Mouse (Mus musculus): ENCODE data around the gene Gm853.
"Not testable (repeated sequence)": the region's sequence is repeated elsewhere in the genome, so short reads cannot be mapped to it uniquely, and the experiment has no call there.

Gm853 gene

DNA sequence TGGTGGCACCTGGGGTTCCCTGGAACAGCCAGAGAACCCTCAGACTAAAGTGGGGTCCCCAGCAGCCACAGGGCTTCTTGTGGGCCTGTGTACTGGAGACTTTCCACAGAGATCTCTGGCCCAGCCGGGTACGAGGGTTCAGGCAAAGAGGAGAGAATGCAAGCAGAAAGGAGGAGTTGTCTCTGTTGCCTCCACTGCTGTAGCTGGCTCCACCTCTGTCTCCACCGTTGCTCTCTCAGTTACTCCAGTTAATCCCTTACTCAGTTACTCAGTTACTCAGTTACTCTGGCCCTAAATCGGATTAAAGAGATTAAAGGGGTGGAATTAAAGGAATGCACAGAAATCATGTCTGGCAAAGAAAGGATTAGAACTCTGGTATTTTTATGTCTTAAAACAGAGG is at the start of gene Gm853:
TSS of gene Gm853 (minus strand) at position 223 of the 400 bp plus-strand sequence.
- DNase-seq (ENCODE audit: extremely low read depth, low read depth): no peak

DNA sequence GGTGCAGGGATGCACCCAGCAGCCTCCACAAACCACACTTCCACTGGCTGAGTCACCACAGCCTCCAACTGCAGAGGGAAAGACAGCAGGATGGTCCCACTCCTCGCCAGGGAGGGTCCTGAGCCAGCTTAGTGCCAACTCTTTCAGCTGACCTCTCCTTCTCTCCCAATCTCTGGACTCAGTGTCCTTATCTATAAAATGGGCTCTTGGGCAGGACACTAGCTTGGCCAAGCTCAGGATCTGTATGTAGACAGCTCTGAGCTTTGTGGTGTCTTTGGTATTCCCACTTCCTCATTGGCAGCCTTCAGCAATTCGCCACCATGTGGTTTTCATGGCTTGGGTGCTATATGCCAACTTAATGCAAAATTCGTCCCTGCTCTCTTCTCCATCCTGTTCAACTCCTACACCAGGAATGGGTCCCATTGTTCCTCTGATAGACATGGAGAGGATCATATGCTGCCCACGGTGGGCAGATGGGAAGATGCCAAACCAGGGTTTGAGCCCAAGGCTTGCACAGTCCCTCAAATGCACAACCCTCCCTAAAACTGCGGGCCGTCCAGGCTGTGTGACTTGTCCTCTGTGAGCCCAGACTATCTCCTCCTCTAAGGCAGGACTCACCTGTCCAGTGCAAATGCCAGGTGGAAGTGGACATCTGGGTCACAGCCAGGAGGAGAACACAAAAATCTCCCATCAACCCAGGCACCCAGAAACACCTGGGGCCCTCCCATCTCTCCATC is 48.6 kb upstream of the Gm853 start:
- DNase-seq (ENCODE audit: extremely low read depth, low read depth): no peak

DNA sequence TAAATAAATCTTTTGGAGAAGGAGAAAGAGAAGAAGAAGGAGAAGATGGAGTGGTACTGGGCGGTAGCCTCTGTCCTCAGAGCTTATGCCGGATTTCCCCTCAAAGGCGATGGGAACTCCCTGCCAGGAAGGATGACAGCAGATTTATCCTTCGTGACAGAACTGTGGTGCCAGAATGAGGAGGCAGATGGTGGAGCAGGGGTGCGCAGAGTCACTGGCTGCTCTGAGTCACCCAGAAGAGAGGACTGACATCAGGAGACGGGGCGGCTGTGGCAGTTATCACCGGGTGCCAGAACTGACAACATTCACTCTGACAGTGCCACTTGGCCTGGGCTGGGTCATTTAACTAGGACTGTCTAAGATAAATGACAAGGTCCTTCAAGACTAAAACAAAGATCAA is 47.9 kb upstream of the Gm853 start:
- DNase-seq (ENCODE audit: extremely low read depth, low read depth): no peak

DNA sequence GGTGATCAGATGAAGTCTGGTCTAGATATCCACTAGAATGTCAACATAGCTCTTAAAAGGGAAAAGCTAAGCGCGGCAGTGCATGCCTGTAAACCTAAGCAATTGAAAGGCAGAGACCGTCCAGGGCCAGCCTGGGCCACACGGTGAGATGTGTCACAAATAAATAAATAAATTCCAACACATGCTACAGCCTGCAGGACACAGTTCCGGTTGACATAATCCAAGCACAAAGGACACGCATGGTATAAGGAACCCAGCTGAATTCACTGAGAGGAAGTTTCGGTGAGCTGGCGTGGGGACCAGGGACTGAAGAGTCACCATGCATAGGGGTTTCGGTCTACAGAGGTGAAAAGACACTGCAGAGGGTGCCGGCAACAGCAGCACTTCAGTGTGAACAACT is 46.5 kb upstream of the Gm853 start:
- DNase-seq (ENCODE audit: extremely low read depth, low read depth): no peak

DNA sequence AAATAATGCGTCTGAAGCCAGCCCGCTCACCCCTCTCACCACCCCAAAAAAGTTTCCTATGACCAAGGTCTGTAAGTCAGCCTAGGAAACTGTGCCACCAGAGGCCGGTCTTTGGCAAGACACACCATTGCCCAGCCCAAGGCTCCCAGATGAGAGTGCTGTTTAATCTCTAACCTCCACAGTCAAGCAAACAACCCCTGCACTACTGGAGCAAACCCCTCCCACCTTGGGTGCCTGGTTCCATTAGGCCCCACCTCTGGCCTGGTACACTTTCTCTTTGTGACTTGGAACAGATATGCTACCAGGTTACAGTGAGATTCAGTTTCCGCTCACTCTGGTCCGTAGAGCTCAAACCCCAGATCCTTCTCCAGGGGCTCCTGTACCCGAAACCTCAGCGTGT is 44.9 kb upstream of the Gm853 start:
- DNase-seq (ENCODE audit: extremely low read depth, low read depth): no peak

DNA sequence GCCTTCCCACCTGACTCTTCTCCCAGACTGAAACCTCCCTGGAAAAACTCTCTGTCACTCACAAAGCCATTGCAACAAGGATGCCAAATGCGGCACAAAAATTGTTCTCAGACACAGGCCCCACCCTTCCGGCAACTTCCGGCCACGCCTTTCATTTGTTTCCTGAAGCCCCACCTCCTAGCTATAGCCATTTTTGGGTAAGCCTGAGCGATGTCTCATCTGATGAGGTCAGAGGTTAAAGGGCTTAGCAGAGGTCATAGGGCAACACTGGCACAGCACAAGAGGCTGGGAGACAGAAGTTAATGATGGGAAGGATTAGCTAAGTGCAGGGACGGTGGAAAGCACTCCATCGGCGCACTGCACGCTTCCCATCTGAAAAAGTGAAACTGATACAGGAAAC is 44.4 kb upstream of the Gm853 start:
- no peak for DNase-seq (ENCODE audit: extremely low read depth, low read depth)

DNA sequence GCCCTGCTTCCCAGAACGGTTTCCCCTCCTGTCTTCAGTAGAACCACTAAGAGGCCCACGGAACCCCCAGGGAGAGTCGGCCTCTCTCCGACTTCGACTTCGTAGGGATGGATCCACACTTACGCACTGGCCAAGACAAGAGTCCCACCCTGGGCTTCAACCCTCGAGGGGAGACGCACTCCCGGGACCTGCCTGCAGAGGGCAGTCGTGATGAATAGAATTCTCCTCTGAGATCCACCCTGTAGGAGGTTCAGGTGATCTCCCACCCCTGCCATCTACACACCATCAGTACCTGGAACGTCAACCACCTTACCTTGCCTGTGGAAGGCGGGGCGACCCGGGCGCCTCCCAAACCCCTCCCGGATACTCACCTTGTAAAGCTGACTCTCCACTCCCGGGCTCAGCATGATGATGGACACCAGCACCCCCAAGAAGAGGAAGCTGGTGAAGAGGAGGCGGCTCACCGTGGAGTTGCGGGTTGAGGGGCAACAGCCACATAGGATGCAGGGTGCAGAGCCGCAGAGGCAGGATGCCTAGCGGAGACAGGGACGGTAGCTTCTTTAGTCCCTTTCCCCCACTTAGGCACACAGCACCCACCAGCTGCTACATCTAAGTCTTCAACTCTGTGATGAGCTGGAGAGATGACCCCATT is 42.6 kb upstream of the Gm853 start:
- peak; percentile 32 for DNase-seq (ENCODE audit: extremely low read depth, low read depth)

DNA sequence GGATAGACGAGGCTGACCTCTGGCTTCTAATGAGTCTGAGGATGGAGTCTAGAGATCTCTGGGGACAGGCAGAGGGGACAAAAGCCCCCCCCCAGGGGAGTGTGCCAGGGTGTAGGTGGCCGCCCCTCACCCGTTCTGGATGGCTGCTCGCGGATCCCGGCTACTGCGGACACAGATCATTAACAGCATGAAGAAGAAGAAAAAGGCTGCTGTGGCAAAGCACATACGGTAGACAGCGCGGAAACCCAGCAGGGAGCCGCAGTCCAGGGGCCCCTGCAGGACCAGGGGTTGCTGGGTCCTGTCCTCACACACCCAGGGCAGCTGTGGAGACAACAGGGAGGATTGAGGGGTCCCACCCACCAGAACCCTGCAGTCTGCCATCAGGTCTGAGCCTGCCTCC is 41.9 kb upstream of the Gm853 start:
- DNase-seq (ENCODE audit: extremely low read depth, low read depth): no peak

DNA sequence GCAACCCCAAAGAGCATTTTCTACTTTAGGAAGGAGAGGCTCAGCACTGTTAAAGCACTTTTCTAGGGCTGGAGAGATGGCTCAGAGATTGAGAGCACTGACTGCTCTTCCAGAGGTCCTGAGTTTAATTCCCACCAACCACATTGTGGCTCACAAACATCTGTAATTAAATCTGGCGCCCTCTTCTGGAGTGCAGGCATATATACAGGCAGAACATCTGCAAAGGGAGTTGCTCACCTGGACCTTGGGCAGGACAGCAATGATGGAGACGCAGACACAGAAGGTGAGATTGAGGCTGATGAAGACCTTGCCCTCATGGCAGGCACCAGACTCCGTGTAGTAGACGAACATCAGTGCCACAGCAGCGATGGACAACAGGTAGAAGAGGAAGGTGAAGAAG is 38.2 kb upstream of the Gm853 start:
- DNase-seq (ENCODE audit: extremely low read depth, low read depth): no peak

DNA sequence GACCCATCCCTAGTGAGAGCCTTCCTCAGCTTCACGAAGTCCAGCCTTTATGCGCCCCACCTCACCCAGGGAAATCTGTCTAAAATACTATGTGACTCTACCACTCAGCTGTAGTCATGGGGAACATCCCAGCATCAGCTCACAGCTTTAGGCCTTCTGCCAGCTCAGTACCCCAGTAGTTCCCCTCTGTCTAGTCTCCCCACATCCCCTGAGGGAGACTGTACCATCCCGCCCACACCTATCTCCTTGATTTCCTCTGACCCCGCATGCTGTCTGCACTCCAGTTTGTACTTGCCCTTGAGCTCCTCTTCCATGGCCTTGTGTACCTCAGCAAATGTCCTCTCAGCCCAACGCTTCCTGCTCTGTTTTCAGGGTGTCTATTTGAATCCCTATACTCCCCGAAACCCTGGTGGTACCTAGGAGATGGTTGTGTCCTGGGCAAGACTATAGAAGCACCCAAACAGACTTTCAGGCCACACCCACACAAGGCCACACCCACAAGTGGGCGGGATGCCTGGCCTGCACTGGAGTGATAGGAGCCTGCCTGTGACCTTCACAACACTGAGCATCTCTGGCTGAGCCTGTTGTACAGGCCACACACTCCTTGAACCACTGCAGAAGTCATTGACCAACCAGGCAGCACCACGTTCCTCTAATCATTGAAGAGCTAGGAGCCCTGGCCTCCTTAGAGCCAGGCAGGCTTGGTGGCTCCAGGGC is 30.4 kb upstream of the Gm853 start:
- DNase-seq (ENCODE audit: extremely low read depth, low read depth): peak; percentile 92

DNA sequence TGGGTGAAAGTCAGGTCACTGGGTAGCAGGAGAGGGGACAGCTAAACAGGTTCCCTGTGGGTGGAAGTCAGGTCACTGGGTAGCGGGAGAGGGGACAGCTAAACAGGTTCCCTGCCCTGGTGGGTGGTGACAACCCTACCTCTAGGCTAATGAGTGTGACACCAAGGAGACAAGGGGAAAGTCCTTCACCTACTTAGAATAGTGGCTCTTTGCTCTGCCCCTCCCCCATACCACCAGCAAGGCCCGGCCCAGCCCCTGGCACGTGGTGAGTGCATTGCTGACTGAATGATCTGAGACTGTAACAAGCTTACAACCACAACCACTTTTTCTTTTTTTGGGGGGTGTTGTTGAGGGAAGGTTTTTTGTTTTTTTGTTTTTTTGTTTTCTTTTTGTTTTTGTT is 29.6 kb upstream of the Gm853 start:
- DNase-seq (ENCODE audit: extremely low read depth, low read depth): peak; percentile 30

DNA sequence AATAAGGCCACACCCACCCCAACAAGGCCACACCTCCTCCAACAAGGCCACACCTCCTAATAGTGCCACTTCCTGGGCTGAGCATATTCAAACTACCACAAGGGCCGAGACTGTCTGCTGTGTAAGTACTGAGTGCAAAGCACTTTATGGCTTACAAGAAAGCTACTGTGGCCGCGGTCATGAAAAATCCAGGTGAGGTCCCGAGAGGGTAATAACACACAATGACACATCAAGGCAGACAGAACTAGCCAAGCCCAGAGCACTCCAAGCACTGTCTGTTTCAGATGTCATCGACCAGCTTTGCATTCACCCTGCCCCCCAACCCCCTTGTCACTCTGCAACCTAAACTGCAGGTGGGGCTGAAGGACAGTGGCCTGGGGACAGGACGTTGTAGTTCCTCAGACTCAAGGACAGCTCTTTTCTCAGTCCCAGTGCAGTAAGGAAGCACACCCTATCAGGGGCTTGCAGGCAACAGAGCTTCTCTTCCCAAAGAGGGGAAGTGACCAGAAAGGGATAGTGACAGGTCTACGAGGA is 29.0 kb upstream of the Gm853 start:
- DNase-seq (ENCODE audit: extremely low read depth, low read depth): peak; percentile 65

DNA sequence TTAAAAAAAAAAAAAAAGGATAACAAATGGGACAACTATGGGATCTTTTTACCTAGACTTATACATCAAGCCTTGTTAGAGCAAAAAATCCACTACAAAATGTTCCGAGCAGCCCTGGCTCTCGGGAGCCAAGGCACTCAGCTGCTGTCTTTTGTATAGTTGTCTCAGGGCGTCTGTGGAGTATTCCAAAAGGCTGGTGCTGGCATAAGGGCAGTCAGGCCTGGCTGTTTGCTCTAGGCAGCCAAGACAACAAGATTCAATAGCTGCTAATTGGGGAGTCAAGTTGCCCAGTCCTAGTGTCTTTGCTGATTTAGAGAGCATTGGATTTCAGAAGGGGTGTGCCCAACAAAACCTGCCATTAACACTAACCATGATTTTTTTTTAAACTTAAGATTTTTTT is 26.4 kb upstream of the Gm853 start:
- no peak for DNase-seq (ENCODE audit: extremely low read depth, low read depth)

DNA sequence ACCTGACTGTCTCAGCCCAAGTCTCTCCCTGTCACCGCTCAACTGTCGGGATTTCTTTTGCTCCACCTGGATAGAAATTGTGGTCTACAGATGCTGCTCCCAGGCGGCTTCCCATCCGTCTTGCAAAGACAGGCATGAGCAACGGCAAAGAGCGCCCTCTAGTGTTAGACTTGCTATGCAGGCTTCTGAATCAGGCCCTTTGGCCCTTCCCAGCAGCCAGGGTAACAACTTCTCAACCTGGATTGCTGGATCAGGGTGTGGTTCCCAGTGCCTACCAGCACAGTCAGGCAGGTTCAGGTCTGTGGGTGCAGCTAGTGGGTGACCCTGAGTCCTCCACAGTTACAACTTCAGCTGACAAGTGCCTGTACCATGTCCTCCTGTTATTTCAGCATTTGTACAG is 23.9 kb upstream of the Gm853 start:
- DNase-seq (ENCODE audit: extremely low read depth, low read depth): peak; percentile 47

DNA sequence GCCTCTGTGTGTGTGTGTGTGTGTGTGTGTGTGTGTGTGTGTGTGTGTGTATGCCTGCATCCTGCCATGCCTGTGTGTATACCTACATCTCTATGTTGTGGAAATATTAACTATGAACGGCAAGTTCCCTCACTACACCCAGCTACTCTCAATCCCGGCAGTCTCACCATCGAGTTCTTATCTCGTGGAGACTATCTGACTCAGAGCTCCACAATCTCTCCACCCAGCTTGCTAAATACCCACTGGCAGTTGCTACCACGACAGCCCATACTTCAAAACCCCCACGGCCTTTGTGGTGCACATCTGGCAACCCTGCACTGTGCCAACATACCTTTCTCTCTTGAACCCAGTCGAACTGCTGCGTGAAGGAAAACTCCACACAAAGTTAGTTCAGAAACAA is 22.5 kb upstream of the Gm853 start:
- DNase-seq (ENCODE audit: extremely low read depth, low read depth): no peak

DNA sequence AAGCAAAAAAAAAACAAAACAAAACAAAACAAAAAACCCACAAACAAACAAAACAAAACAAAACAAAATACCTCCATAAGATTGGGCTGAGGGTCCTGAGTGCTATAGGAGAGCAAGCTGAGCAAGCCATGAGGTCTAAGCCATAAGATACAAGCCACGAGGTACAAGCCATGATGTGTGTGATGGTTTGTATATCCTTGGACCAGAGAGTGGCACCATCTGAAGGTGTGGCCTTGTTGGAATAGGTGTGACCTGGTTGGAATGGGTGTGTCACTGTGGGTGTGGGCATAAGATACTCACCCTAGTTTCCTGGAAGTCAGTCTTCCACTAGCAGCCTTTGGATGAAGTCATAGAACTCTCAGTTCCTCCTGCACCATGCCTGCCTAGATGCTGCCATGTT is 21.4 kb upstream of the Gm853 start:
- DNase-seq (ENCODE audit: extremely low read depth, low read depth): not testable (repeated sequence)

DNA sequence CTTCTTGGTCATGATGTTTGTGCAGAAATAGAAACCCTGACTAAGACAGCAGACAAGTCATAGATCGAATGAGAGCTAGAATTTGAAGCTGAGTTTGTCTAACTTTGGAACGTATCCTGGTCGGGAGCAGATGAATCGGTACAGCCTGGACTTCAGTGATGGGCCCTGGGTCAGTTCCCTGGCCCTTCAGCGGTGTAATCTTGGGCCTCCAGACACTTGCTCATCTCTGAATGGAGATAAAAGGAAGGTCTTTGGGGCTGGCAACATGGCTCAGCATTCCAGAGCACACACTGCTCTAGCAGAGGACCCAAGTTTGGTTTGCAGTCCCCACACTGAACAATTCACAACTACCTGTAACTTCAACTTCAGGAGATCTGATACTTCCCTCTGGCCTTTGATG is 20.8 kb upstream of the Gm853 start:
- no peak for DNase-seq (ENCODE audit: extremely low read depth, low read depth)

DNA sequence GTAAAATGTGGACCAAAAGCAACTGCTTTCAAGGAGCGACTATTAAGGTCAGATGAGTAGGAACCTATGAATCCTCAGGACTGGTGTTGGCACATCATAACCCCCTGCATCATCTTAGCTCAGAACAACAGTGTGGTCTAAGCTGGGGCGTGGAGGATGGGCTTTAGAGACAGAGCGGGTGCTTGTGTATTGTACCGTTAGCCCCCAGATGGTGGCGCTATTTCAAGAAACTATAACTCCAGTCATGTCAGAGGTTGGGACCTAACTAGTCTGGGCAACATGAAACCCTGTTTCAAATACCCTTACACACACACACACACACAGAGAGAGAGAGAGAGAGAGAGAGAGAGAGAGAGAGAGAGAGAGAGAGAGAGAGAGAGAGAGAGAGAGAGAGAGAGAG is 18.5 kb upstream of the Gm853 start:
- no peak for DNase-seq (ENCODE audit: extremely low read depth, low read depth)

DNA sequence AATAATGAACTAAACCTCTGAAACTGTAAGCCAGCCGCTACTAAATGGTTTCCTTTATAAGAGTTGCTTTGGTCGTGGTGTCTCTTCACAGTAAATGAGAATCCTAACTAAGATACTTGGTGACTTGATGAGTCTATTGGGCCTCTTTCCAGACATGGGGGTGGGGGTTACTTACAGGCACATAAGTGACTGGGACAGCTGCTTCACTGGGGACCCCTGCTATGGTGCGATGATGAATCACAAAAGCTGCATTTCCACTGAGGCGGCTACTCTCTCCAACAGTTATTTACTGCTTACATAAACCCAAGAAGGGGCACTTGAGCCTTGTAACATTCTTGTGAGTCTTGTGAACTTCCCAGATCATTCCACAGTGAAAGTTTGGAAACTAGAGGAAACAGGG is 15.4 kb upstream of the Gm853 start:
- DNase-seq (ENCODE audit: extremely low read depth, low read depth): no peak

DNA sequence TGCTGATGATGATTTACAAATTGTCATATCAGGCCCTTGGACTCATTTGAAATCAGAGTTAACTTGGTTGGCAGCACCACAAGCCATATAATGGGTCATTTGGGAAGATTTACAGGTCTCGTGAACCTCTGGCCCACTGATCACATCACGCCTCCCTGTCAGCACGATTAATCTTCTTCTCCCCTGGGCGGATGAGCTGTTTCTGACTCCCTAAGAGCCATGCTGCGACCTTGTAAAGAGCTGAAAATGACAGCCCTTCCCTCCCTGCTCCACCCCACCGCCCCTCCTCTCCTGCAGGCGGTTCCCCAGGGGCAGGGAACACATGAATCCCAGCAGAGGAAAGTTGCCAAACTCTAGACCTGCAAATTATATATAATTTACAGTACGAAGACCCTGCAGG is 14.2 kb upstream of the Gm853 start:
- DNase-seq (ENCODE audit: extremely low read depth, low read depth): no peak

DNA sequence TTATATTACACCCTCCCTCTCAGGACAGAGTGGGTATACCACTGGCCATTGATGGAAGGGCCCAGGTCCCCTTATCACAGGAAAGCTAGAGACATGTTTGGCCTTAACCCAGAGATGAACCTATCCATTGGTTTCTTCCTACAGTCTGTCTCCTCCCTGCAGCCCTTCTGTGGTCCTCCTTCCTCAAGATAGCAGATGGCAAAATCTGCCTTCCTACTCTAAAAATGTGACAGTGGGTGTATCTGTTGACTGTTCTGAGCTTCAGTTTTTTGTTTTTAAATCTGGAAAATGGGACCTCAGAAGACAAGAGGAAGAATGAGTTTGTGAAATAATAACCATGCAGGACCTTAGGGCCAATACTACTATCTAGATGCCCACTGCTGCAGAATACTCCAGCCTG is 1.9 kb upstream of the Gm853 start:
- no peak for DNase-seq (ENCODE audit: extremely low read depth, low read depth)

DNA sequence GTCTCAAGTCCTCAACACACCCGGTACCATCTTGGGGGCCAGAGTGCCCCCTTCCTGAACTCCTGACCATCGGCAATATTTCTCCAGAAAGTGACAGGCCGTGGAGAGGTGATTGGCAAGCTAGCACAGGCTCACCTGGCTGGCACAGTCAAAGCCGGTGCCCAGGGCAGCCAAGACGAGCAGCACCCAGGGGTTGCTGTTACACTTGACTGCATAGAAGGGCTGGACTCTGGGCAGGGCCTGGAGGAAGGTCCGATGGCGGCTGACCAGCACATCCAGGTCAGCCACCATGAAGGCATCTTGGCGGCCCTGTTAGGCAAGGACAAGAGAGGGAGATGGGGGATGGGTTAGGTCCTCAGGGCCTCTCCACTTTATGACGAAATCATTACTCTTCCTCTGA is 2.0 kb downstream of the Gm853 start:
- DNase-seq (ENCODE audit: extremely low read depth, low read depth): no peak
